Mouse (Mus musculus): Measurements from ENCODE around the gene Foxc1. TPM values are rescaled to one million over a fixed set of nuclear protein-coding genes. Genes with fewer than 3 reads are reported as not detected.

The Foxc1 gene
- polyA plus RNA-seq, 1 experiment from 2014 or later, result 5.0 TPM

DNA sequence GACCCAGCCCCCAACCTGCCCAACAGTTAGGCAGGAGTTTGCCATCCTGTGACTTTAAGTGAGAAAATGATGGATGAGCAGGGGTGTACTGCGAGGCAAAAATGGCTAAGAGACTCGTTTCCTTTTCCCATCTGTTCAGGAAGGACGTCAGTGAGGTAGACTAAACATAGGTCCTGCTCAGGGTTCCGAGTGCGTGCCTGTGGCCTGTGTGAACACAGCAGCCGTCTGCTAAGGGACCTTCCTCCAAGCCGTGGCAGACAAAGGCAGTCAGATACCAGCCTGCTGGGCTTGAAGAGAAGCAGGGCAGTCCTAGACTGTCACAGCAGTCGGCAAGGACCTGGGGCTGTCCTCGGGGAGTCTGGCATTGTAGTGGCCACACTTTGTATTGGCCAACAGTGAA lies 8.4 kb upstream of the Foxc1 start:
- H3K36me3 ChIP-seq (ENCODE audit: control insufficient read depth, insufficient read depth, low read length), result no peaks in the 10 kb centered on the region
- no peaks in the 10 kb centered on the region for H3K9me3 ChIP-seq (ENCODE audit: control insufficient read depth, low read length)
- peaks cover 11 to 19% of the 10 kb centered on the region in 2 experiments for H3K4me1 ChIP-seq (ENCODE audit: control insufficient read depth in 2 of 2, insufficient read depth in 2 of 2, low read length in 2 of 2)
- H3K4me2 ChIP-seq (ENCODE audit: low read length), result peak overlapping the region; percentile 7; the same call in 1 of the 2 replicates
- peaks cover 43% of the 10 kb centered on the region for H3K27me3 ChIP-seq (ENCODE audit: control insufficient read depth, insufficient read depth, low read length)
- no peak for ATAC-seq (ENCODE audit: insufficient number of reproducible peaks, insufficient read depth, low FRiP score, low read depth)
- H3K9ac ChIP-seq (ENCODE audit: low read length), result no peak overlapping the region
- no peak overlapping the region for H3K4me3 ChIP-seq (ENCODE audit: control insufficient read depth in 1 of 2, insufficient read depth in 1 of 2, low read depth in 1 of 2, low read length in 2 of 2)
- H3K27ac ChIP-seq (replicated peaks in 1 of 2; ENCODE audit: control insufficient read depth in 1 of 2, insufficient read depth in 1 of 2, low read depth in 2 of 2, low read length in 2 of 2), result no peak overlapping the region
- 7% methylated on average over 9 of the region's 9 CpGs for WGBS

DNA sequence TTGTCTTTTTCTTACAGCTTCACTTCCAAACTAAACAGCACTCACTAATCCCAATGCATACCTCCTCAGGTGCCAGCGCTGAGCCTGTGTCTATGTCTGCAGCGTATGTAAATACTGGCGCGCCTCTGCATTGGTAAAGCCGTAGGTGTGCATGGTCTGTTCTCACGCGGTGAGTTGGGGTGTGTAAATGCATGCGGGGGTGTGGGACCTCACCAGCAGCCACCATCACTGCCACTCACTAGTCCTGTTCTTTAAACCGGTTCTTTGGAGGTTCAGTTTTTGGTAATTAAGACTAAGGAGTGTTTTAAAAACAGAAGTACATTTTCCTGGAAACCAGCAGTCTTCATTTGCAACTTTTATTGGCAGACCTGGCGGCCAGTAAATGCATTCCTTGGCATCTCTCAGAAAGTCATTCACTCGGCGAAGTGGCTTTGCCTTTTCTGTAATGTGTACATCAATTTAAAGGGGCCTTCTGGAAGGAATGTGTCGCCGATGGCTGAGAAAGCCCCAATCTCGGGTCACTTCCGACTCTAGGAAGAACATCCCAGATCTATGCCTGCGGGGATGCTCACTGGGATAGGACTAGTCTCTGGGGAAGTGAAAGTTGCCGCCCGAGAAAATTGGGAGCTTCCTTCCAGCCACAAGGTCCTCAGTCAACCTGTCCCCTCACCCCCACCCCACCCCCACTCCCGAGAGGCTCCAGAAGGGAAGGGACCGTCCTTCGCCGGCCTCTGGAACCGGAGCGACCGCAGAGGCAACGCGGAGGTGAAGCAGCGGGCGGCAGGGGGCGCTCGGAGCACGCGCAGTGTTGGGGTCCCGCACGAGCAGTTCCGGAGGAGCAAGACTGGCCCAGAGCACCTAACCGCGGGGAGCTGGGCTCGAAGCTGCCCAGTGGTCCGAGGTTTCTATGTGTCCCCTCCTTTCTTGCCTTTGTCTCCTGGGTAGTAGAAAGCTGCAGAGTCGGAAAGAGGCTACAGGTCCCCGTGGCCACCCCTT lies 5.6 kb upstream of the Foxc1 start:
- H3K4me1 ChIP-seq (ENCODE audit: control insufficient read depth in 2 of 2, insufficient read depth in 2 of 2, low read length in 2 of 2), result peaks cover 19 to 20% of the 10 kb centered on the region in 2 experiments
- peak overlapping the region; percentile 32 to 38 for H3K4me3 ChIP-seq (ENCODE audit: control insufficient read depth in 1 of 2, insufficient read depth in 1 of 2, low read depth in 1 of 2, low read length in 2 of 2)
- no peak overlapping the region for H3K27ac ChIP-seq (replicated peaks in 1 of 2; ENCODE audit: control insufficient read depth in 1 of 2, insufficient read depth in 1 of 2, low read depth in 2 of 2, low read length in 2 of 2)
- no peaks in the 10 kb centered on the region for H3K36me3 ChIP-seq (ENCODE audit: control insufficient read depth, insufficient read depth, low read length)
- peaks cover 66% of the 10 kb centered on the region for H3K27me3 ChIP-seq (ENCODE audit: control insufficient read depth, insufficient read depth, low read length)
- no peak overlapping the region for H3K9ac ChIP-seq (ENCODE audit: low read length)
- no peaks in the 10 kb centered on the region for H3K9me3 ChIP-seq (ENCODE audit: control insufficient read depth, low read length)
- peak overlapping the region; percentile 76 for H3K4me2 ChIP-seq (ENCODE audit: low read length)
- 4% methylated on average over 43 of the region's 43 CpGs for WGBS
- peak; percentile 66 for ATAC-seq (ENCODE audit: insufficient number of reproducible peaks, insufficient read depth, low FRiP score, low read depth)

DNA sequence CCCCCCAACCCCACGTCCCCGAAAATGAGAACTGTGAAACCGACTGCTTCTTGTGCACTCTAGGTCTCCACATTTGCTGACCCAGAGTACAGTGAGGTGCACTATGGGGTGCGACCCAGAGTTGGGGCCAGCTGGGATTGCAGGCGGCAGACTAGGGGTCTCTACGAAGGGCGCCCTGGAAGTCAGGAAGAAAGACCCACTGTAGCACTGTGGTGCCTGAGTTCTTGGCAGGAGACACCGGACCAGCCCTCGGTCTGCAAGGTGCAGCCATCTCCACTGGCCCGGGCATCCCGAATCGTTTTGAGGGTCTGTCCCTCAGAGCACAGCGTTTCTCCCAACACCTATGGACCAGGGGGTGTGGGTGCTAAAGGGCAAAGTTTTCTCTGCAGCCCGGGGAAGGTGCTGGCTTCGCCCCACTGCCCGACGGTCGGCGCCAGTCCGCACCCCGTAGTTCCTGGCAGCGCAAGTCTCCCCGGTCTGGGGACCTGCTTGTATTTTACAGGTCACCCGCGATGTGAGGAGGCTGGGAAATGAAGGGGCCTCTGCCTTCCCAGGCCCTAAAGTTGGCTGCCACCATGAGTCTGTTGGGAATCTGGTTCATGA lies 4.6 kb upstream of the Foxc1 start:
- 4% methylated on average over 25 of the region's 25 CpGs for WGBS

DNA sequence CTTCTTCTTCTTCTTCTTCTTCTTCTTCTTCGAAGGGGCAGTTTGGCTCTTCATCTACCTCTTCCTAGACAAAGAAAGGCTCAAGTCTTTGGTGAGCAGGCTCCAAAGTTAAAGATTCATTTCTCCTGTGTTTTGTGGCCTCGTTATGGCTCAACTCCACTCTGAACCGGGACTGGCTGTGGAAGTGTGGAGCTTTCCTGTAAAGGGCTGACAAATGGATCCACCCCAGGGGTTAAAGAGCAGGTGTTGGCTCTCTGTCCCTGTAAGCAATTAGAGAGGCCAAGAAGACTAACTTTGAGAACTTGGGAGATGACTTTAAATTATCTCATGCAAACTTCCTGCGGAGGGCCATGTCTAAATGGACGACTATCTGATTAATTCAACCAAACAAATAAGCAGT lies 4.0 kb upstream of the Foxc1 start:
- 9% methylated on average over 5 of the region's 5 CpGs for WGBS
- no peak overlapping the region for H3K9ac ChIP-seq (ENCODE audit: low read length)
- no peak overlapping the region for H3K27ac ChIP-seq (replicated peaks in 1 of 2; ENCODE audit: control insufficient read depth in 1 of 2, insufficient read depth in 1 of 2, low read depth in 2 of 2, low read length in 2 of 2)
- H3K36me3 ChIP-seq (ENCODE audit: control insufficient read depth, insufficient read depth, low read length), result no peaks in the 10 kb centered on the region
- no peak for ATAC-seq (ENCODE audit: insufficient number of reproducible peaks, insufficient read depth, low FRiP score, low read depth)
- peaks cover 70% of the 10 kb centered on the region for H3K27me3 ChIP-seq (ENCODE audit: control insufficient read depth, insufficient read depth, low read length)
- no peak overlapping the region for H3K4me3 ChIP-seq (ENCODE audit: control insufficient read depth in 1 of 2, insufficient read depth in 1 of 2, low read depth in 1 of 2, low read length in 2 of 2)
- no peak overlapping the region for H3K4me2 ChIP-seq (ENCODE audit: low read length)
- no peaks in the 10 kb centered on the region for H3K9me3 ChIP-seq (ENCODE audit: control insufficient read depth, low read length)
- H3K4me1 ChIP-seq (ENCODE audit: control insufficient read depth in 2 of 2, insufficient read depth in 2 of 2, low read length in 2 of 2), result peaks cover 20 to 23% of the 10 kb centered on the region in 2 experiments

More for the DNA sequence above, 4.6 kb upstream of the Foxc1 start:
- no peak for ATAC-seq (ENCODE audit: insufficient number of reproducible peaks, insufficient read depth, low FRiP score, low read depth)
- Histone ChIP-seq H3K9ac (ENCODE audit: low read length) (no peak overlapping the region; the same call in 1 of the 2 replicates), H3K27me3 (ENCODE audit: control insufficient read depth, insufficient read depth, low read length) (peaks cover 70% of the 10 kb centered on the region), H3K36me3 (ENCODE audit: control insufficient read depth, insufficient read depth, low read length) (no peaks in the 10 kb centered on the region), H3K4me3 (ENCODE audit: control insufficient read depth in 1 of 2, insufficient read depth in 1 of 2, low read depth in 1 of 2, low read length in 2 of 2) (peak overlapping the region; percentile 32 to 38), H3K9me3 (ENCODE audit: control insufficient read depth, low read length) (no peaks in the 10 kb centered on the region), H3K4me2 (ENCODE audit: low read length) (peak overlapping the region; percentile 76), H3K4me1 (ENCODE audit: control insufficient read depth in 2 of 2, insufficient read depth in 2 of 2, low read length in 2 of 2) (peaks cover 20 to 23% of the 10 kb centered on the region in 2 experiments), H3K27ac (replicated peaks in 1 of 2; ENCODE audit: control insufficient read depth in 1 of 2, insufficient read depth in 1 of 2, low read depth in 2 of 2, low read length in 2 of 2) (no peak overlapping the region)

DNA sequence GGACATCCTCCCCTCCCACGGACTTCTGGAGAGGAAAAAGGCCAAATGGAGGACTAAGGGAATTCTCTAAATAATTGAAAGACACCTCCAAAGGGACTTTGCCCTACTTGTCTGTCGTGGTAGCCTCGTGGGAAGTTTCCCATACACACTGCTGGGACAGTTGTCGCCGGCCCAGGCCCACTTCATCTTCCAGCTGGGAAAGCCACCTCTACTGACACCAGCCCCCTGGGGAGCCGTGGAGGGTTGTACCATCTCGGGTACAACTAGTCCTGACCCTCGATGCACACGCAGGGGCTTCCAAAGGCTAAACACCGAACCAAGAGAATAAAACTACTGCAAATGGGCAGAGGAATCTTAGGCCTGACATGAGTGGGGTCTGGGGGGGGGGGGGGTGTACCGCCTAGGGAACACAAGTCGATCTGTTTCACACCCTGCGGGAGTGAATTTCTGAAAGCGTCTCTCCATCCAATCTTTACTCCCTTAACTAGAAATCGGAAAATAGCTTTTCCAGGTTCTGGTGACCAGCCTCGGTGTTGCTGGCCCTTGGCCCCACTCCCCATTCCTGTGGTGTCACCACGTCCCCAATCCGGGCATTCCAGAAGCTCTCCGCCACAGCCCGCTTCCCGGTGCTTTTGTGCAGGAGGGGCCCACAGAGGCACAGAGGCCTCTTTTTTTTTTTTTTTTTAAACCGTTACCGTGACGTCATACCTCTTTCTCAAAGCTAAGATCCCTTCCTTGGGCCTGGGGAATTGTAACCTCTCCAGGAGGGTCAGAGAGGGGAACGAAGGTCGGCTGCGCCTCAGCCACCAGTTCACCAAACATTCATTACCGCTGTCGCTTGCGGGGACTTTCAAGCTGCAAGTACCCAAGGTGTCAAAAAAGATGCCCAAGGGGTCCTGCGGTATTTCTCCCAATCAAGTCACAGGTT lies 3.0 kb upstream of the Foxc1 start:
- WGBS, result 3% methylated on average over 31 of the region's 31 CpGs

DNA sequence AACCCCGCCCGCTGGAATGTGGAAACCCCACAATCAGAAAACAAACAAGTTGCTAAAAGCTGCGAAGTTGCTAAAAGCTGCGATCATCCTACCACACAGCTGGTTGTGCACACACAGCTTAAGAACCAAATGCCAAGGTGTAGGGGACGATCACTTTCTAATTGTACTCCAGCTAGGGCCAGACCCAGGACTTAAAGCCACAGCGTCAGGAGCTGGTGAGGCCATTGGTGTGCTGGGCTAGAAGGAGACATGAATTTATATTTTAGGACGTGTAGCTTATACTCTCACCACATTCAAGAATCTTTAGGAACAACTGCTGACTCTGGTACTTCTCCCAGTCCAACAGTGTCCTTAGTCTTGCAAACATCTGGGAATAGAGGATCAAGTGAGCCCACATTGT lies 1.9 kb upstream of the Foxc1 start:
- Histone ChIP-seq H3K9me3 (ENCODE audit: control insufficient read depth, low read length) (no peaks in the 10 kb centered on the region), H3K9ac (ENCODE audit: low read length) (no peak overlapping the region), H3K4me2 (ENCODE audit: low read length) (no peak overlapping the region), H3K27me3 (ENCODE audit: control insufficient read depth, insufficient read depth, low read length) (peaks cover 70% of the 10 kb centered on the region), H3K4me3 (ENCODE audit: control insufficient read depth in 1 of 2, insufficient read depth in 1 of 2, low read depth in 1 of 2, low read length in 2 of 2) (no peak overlapping the region), H3K36me3 (ENCODE audit: control insufficient read depth, insufficient read depth, low read length) (no peaks in the 10 kb centered on the region), H3K4me1 (ENCODE audit: control insufficient read depth in 2 of 2, insufficient read depth in 2 of 2, low read length in 2 of 2) (peaks cover 13 to 23% of the 10 kb centered on the region in 2 experiments), H3K27ac (replicated peaks in 1 of 2; ENCODE audit: control insufficient read depth in 1 of 2, insufficient read depth in 1 of 2, low read depth in 2 of 2, low read length in 2 of 2) (no peak overlapping the region)
- WGBS, result 9% methylated on average over 7 of the region's 7 CpGs
- no peak for ATAC-seq (ENCODE audit: insufficient number of reproducible peaks, insufficient read depth, low FRiP score, low read depth)

More for the DNA sequence above, 3.0 kb upstream of the Foxc1 start:
- Histone ChIP-seq H3K4me3 (ENCODE audit: control insufficient read depth in 1 of 2, insufficient read depth in 1 of 2, low read depth in 1 of 2, low read length in 2 of 2) (0 out of 4 replicates have a peak overlapping the region, but pooled peaks of 1 of the 2 experiments have one; percentile 7), H3K9me3 (ENCODE audit: control insufficient read depth, low read length) (no peaks in the 10 kb centered on the region), H3K4me1 (ENCODE audit: control insufficient read depth in 2 of 2, insufficient read depth in 2 of 2, low read length in 2 of 2) (peaks cover 14 to 23% of the 10 kb centered on the region in 2 experiments), H3K9ac (ENCODE audit: low read length) (no peak overlapping the region; the same call in 1 of the 2 replicates), H3K27me3 (ENCODE audit: control insufficient read depth, insufficient read depth, low read length) (peaks cover 78% of the 10 kb centered on the region), H3K36me3 (ENCODE audit: control insufficient read depth, insufficient read depth, low read length) (no peaks in the 10 kb centered on the region), H3K4me2 (ENCODE audit: low read length) (peak overlapping the region; percentile 37), H3K27ac (replicated peaks in 1 of 2; ENCODE audit: control insufficient read depth in 1 of 2, insufficient read depth in 1 of 2, low read depth in 2 of 2, low read length in 2 of 2) (no peak overlapping the region)
- no peak for ATAC-seq (ENCODE audit: insufficient number of reproducible peaks, insufficient read depth, low FRiP score, low read depth)
